Mouse (Mus musculus): ENCODE data around the gene Gcm2.
A peak's percentile ranks its signal among the peaks of the same experiment; 100 is the strongest.

The Gcm2 gene

GRCm38 (mm10) chr13:41079859-41080258 lies 31.0 kb downstream of the Gcm2 start:
- DNase-seq (ENCODE audit: low spot score in 2 of 2), result no peak

DNA sequence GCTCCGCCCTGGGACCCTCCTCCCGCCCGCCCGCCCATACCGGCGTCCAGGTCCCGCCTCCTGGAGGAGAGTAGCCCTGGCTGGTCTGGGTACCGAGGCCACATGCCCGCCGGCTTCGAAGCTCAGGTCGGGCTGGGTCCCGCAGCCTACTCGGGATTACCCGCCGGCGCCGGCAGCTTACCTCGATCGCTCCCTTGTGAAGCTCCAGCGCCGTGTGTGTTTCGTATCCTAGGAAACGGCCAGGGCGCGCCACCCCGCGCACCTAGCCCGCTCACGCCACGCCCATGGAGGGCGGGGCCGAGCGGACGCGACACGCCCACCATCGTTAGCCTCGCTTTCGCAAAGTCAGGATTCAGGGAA lies 31.4 kb downstream of the Gcm2 start, which contains the start of gene Mak:
Gene Mak, minus strand, starts transcription at position 286 of the 360 bp plus-strand sequence.
- peak; percentile 26 to 64 for DNase-seq (ENCODE audit: low spot score in 2 of 2)

DNA sequence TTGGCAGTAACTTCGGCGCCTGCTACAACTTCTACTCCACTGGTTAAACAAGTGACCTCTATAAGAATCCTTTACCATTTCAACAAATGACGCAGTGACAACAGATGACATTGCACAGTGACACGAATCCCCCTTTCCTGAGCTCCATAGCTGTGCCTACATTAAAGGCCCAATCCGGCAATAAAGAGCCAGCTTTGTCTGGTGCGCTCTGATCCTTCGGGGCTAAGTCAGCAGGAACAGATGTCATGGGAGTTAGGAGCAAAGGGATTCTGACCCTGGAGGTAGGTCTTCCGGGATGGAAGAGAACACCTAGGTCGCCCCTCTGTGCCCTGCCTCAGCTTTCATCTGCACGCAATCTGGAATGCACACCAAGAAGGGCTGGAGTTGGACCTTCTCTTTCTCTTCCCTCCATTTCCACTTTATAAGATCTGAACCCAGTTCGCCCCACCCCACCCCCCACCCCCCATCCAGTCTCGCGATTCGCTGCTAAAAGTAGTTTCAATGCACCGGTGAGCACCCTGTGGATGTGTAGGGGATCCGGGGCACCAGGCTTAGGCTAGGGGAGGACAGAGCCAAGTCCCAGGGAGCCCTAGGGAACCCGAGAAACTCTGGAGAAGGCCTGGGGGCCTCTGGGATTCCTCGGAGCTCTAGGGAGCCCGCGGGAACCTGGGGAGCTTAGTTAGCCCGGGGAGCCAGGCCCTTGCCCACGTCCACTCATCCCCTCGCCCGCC lies 32.0 kb downstream of the Gcm2 start:
- no peak for DNase-seq (ENCODE audit: low spot score in 2 of 2)

DNA sequence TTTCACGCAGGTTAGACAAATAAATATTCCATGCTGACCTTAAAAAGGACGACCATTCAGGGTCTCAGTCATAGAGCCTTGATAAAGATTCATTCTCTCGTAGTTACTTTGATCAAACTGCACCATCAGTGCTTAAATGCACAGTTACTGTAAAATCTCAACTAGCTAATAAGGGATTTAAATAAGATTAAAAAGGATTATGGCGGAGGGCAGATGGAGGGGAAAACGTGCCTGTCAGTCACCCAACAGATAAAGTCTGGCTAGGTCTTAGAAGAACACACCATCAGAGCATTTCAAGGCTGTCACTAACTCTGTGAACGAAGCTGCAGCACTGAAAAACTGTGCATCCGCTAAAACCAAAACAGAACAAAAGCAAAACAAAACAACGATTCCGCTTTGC lies 32.9 kb downstream of the Gcm2 start:
- no peak for DNase-seq (ENCODE audit: low spot score in 2 of 2)

DNA sequence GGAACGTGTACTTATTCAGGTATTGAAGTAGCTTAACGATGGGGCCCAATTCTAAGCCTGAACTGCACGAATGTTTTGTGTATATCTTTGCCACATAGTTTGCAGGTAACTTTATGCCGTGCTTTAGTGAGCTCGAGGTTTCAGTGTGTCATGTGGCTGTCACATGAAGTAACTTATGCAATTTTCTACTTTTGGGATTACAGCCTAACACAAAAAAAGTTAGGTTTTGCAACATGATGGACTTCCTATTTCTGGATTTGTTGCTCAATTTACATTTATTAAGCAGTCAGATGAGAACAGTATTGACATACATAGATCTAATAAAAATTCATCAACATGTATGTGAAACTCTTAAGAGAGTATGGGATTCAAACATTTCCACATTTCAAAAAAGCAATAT lies 37.0 kb downstream of the Gcm2 start:
- DNase-seq (ENCODE audit: low spot score in 2 of 2), result no peak

GRCm38 (mm10) chr13:41071617-41072016 lies 39.2 kb downstream of the Gcm2 start:
- DNase-seq (ENCODE audit: low spot score in 2 of 2), result no peak

DNA sequence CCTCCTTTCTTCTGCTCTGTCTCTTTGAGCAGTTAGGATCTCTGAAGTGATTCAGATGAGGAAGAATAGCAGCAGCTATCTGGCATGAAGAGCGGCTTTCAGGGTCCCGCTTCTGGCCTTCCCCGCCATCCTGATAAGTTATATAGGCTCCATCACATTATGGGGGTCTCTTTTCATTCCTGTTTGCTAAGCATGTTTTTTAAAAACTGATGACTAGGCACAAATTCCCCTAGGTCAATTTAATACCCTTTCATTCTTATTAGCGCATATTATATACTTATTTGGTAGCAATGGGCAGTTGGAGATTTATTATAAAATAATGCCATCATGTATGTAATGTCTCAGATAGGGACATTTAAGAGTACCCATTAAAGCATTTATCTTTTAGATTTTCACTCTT lies 43.2 kb downstream of the Gcm2 start:
- no peak for DNase-seq (ENCODE audit: low spot score in 2 of 2)

GRCm38 (mm10) chr13:41051965-41052364 lies 58.9 kb downstream of the Gcm2 start:
- DNase-seq (ENCODE audit: low spot score in 2 of 2), result no peak
